Mouse (Mus musculus) left cerebral cortex, adult 11 months (tissue): ENCODE data around the gene Glis1.

ENCODE experiments used
- DNase-seq: peaks from one replicate; pipeline ENCODE4 v3.0.0; 2022; ENCODE audit warnings: low spot score

Gene Glis1

DNA sequence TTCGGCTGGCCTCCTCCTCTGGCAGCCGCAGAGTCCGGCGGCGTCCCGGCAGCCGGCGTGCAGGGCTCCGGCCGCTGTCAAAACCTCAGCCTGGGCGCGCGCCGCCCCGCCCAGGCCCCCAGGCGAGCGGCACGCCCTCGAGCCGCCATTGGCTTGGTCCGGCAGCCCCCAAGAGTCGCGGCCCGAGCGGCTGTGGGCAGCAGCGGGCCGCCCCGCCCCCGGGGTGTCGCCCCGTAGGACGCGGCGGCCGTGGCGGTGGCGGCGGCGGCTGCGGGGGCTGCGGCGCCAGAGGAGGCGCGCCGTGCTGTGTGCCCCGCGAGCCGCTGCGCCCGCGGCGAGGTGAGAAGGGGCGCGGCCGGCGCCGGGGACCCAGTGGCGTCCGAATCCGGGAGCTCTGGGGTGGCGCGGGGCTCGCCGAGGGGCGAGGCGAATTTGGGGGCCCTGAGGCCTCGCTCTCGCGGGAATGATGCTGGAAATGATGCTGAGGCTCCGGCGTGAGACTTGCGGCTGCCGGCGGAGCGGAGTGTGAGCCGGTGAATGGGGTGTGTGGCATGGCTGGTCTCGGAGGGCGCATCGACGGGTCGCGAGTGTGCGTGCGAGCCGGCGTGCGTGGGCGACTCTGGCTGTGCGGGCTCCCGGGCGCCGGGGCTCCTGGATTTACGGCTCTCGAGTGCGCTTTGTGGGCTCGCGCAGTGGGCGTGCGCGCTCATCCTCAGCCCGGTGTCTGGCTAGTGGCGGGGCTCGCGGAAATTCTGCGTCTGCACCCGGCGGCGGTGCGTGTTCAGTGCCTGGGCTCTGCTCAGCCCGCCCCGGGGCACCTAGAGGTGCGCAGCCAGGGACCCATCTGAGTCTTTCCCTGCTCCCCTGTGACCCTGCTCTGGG is at the start of gene Glis1:
Glis1 (plus strand) TSS at position 236 of the 882 bp plus-strand sequence.
- no peak for DNase-seq

- no peak for DNase-seq
These were observed 47.4 kb upstream of the Glis1 start for GRCm38 (mm10) chr4:107387038-107387437.

GRCm38 (mm10) chr4:107387465-107387864 is 46.9 kb upstream of the Glis1 start:
- DNase-seq, result no peak

DNA sequence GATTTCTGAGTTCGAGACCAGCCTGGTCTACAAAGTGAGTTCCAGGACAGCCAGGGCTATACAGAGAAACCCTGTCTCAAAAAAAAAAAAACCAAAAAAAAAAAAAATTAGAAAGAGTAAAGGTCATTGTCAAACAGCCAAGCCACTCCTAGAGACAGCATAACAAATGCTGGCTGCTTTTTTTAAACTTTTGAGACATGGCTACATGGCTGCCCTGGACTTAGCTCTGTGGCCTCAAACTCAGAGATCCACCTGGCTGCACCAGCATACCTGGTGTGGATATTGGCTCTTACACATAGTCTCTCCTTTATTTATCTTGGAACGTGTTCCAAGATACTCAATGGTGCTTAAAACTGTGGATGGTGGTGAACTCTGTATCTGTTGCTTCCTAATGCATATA is 46.1 kb upstream of the Glis1 start:
- no peak for DNase-seq

GRCm38 (mm10) chr4:107389345-107389744 is 45.0 kb upstream of the Glis1 start:
- no peak for DNase-seq

- no peak for DNase-seq
These were observed 40.6 kb upstream of the Glis1 start for GRCm38 (mm10) chr4:107393771-107394170.

DNA sequence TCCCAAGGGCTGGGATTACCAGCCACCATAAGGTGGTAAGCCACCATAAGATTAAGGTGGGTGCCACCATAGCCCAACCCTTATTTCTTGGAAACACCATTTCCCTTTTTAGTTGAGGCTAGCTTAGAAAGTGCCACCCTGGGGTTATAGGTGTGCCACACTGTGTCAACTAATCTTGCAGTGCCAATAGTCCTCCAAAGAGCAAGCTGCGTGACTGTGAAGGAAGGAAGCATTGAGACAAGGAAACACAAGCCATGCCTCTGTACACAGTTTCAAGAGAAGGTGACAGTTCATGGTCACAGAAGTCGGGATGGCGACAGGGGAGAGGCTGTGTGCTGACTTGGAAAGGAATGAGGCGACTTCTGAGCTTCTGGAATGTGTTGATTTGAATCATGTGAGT is 14.2 kb upstream of the Glis1 start:
- DNase-seq, result no peak

GRCm38 (mm10) chr4:107421711-107422110 is 12.7 kb upstream of the Glis1 start:
- DNase-seq, result no peak

- DNase-seq, result no peak
These were observed 12.2 kb upstream of the Glis1 start for GRCm38 (mm10) chr4:107422176-107422575.

- no peak for DNase-seq
These were observed 8.8 kb upstream of the Glis1 start for GRCm38 (mm10) chr4:107425616-107426015.

- DNase-seq, result no peak
These were observed 7.8 kb upstream of the Glis1 start for GRCm38 (mm10) chr4:107426631-107427030.

DNA sequence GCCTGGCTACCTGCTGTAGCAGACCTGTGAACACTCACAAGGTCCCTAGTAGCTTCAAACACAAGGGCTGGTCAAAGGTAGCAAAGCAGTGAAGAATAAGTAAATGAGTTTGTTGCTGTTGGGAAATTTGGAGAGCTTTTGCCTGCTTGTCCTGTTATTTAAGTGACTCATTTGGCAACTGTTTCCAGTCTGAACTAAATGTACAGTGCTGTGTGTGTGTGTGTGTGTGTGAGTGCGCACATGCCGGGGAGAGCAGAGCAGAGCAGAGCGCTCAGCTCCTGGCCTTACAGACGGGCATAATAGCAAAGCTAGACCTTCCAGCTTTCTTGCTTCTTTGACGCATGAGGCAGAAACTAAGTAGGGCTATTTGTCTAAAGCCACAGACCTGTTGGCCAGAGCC is 1.7 kb upstream of the Glis1 start:
- no peak for DNase-seq

GRCm38 (mm10) chr4:107433998-107434355 is 414 bp upstream of the Glis1 start:
- no peak for DNase-seq

DNA sequence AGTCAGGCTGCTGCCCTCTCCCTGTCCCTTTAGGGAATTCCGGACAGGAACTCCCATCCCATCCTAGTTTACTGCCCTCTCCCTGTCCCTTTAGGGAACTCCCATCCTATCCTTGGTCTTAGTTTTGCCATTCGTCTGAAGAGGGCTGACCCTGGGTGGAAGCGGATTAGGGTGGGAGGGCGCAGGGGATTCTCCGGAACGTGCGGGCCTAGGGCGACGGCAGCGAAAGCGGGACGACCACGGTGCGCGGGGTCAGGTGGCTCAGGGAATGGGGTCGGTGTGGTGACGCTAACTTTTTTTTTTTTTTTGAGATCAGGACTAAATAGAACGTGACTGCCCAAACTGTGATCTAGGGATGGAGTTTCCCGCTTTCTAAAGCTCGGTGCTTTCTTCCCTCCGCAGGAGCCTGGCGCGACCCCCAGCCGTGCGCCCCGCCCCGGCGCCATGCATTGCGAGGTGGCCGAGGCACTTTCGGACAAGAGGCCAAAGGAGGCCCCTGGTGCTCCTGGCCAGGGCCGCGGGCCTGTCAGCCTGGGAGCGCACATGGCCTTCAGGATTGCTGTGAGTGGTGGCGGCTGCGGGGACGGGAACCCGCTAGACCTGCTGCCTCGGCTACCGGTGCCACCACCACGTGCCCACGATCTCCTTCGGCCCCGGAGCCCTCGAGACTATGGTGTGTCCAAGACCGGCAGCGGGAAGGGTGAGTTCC is 1.0 kb downstream of the Glis1 start:
- no peak for DNase-seq

DNA sequence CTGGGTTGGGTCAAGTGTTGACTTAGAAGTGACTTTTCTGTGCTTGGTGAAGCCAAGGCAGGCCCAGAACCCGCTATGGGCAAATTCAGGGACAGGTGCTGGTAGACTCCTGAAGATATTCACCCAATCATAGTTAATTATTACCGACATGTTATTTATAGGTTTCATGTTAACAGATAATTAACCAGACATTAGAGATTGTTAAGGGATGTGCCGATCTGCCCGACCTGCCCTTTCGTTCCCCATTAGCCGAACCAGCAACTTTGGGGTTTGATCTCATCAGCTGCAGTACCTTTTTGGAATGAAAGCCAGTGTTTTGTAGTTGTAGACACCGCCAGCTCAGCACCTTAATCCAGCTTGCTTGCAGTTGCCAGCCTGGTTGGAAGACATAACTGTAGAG is 2.1 kb downstream of the Glis1 start:
- no peak for DNase-seq

DNA sequence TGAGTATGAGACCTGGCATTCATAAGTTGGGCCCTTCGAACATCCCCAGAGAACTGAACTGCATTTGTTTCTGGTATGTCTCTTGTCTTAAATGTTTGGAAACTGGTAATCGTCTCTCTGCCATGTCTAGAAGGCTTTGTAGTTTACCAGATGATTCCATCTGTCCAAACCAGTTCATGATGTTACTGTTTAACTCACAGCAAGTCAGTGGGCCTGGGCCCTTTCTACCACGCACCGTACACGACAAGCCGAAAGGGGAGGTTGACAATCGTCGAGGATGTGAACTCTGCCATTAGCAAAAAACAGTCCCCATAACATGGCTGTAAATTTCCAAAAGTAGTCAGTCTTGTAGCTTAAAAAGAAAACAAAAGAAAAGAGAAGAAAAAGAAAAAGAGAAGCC is 4.3 kb downstream of the Glis1 start:
- DNase-seq, result no peak

DNA sequence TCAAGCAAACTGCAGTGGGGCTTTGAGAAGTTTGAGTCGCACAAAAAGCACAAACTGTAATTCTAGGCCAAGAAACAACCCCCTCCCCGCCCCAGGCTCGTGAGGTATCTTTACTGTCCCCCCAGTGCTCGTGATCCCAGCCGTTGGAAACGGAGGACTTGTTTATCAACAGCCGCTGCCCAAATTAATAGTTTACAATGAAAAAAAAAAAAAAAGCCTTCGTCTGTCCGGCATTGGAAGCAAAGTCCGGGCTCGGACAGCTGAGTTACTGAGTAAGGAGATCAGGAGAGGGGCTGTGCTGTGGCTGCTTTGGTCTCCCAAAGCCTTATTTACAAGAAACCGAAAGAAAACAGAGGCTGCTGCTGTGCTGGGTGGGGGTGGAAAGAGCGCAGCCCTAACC is 5.9 kb downstream of the Glis1 start:
- no peak for DNase-seq

- no peak for DNase-seq
These were observed 7.9 kb downstream of the Glis1 start for GRCm38 (mm10) chr4:107442288-107442687.

- no peak for DNase-seq
These were observed 8.6 kb downstream of the Glis1 start for GRCm38 (mm10) chr4:107442891-107443483.

DNA sequence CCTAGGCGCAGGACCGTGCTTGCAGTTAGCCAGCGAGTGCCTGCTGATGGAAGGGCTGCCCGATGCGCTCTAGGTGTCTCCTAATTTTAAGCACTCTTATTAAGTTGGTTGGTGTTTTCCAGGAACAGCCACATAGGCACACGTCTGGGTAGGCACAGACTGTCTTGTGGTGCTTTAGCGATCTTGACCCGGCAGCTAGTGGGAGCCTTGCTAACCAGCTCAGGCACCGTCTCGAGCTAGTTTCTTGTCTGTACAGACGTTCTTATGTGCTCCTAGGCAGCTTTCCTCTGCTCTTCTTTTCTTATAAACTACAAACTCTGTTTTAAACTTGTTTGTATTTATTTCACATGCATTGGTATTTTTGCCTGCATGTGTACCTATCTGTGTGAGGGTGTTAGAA is 9.2 kb downstream of the Glis1 start:
- no peak for DNase-seq

DNA sequence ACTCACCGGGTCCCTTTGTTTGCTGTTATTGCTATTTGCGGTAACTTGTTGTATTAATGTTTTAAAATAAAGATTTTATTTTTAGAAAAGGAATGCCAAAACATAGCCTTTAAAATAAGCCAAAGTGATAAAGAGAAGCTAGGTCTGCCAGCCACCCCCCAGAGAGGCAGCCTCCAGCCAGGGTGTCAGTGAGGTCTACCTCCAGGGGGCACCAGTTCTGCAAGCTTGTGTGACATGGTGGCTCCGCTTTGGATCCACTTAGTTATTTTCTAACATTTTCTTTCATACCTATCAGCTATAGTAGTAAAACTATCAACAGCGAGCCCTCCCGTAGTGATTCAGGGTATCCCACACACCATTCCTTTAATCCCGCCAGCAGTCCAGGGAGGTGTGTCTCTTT is 14.1 kb downstream of the Glis1 start:
- no peak for DNase-seq

DNA sequence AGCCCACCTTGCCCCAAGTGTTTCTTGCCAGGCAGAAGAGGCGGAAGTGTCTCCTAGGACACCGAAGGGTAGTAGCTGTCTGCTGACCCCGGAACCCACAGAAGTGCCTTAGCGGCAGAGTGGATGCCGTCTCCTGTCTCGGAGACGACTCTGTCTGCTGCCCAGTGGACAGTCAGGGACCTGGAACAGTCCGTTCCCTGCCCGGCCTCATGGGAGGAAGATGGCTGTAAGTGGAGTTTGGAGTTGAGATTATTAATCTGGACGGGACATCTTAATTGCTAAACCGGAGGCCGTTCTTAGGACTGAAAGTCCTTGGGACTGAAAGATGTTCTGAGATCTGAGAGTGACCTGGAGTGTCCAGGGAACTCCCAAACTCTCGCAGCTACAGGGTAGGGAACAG is 15.1 kb downstream of the Glis1 start:
- DNase-seq, result no peak
